Mouse (Mus musculus) erythroid progenitor cell, adult 5-6 weeks (primary cell): ENCODE measurements at regions not wholly inside any gene's neighbourhood (a gene's known extent, or its start where the extent isn't known, plus 50 kb on each side); places are given as distances from the start of the nearest gene placed in this dataset.
A peak's percentile ranks its signal among the peaks of the same experiment; 100 is the strongest.

Source experiments
- ATAC-seq: replicated peaks from 2 replicates; pipeline ENCODE4 v1.8.0; 2016; ENCODE audit warnings: moderate number of reproducible peaks, mild to moderate bottlenecking, moderate TSS enrichment, inconsistent platforms; ENCODE audit not compliant: poor library complexity, low FRiP score, severe bottlenecking

DNA sequence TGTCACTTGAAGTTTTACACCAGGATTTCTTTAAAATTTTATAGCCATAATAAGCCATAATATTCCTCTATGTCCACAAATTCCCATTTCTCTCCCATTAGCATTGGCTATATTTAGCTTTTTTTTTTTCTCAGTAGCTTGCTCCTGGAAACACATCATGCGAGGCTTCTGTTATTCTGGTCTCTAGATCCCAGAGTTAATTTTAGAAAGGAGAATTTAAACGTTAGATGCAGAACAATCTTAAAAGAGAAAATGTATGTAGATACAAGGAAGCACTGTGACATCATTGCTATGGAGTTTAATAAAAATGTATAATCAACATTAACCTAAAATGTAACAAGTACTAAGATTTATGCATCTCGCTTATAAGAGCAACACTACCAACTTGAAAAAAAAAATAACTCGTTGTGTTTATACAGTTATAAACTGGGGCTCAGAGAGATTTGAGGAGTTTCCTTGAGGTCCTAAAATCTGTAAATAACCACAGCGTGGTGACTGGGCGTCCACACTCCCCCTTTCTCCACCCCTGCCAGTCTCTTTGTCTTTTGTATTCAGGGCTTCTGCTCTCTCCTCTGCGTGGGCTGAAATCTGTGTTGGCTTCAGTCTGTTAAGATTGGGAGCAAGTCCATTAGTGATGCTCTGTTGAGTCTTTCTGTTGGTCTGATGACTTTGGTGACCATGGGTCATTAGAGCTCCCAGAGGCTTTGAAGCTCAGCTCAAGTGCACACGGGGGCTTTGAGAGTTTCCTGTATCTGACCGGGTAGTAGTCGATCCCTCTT, 188.8 kb downstream of the Dusp6 start:
- ATAC-seq, result no peak

DNA sequence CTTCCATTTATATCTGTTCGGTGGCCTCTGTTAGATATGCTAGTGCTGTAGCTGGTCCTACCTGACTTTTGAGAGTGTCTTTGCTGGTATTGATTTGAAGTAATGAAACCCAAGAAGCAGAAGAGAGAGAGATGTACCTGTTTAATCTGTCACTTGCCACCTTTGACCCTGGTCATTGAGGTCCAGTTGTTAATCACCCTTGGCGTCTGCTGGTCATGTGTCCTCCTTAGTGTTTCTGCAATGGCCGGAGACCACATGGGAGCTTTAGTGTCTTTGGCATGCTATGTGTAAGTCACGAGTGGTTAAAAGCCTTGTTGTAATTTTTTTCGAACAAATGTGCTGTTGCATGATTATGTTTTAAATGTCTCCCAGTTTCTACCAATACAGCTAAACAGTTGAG, 193.1 kb downstream of the Dusp6 start:
- no peak for ATAC-seq

DNA sequence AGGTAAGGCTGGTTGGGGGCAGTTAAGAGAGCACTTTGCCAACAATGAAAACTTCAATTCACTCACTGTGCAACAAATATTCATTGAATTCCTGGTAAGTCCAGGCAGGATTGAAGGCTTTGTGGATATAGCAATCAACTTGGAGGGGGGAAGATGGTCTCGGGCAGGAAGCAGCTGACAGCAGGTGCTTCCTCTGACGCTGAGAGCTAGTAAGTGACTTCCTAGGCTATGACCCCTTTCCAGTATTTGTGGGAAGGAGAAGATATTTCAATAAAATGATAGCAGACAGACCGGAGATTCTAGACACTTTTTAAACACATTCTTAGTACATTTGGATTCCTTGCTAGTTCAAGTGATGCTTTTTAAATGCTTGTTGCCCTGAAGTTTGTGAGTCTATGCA, 195.0 kb downstream of the Dusp6 start:
- ATAC-seq, result no peak

DNA sequence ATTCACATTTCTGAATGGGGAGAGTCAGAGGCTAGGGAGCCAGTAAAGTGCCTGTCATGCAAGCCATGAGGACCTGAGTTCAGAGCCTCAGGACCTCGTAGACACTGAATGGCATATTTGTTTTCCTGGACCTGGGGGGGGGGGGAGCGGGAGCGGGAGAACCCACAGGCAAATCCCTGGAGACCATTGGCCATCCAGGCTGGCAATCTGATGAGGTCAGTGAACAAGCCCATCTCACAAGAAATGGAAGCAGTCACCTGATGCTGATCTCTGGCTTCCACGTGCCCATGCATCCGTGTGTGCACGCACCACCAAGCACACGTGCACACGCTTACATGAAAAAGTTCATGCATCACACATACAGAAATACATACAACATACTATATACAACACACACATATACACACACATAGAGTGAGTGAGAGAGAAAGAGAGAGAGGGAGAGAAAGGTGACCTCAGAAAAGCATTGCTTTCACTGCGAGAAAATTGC, 196.2 kb downstream of the Dusp6 start:
- no peak for ATAC-seq

DNA sequence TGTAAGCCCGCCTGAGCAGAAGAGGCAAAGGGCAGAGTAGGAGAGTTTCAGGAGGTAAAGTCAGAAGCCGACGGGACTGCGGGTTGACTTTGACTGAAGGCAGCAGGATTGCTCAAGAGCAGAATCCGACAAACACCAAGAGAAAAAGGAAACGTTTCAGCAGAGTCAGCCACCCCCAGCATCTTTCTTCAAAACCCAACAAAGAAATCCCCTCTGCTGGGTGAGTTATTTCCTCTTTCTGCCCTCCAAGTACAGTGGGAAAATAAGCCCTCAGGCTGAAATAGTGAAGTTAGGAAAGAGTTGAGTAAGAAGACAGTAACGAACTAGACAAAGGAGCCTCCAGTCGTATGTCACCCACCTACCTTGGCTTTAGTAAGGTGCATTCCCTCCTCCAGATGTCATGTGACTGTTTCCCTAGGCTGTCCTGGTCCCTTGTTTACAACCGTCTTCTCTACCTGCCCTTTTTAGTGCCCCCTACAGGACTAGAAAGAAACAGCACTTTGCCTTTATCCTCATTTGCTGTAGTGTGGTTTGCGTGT, 196.9 kb downstream of the Dusp6 start:
- 0 out of 2 replicates have a peak, but pooled peaks have one; percentile 19 for ATAC-seq

DNA sequence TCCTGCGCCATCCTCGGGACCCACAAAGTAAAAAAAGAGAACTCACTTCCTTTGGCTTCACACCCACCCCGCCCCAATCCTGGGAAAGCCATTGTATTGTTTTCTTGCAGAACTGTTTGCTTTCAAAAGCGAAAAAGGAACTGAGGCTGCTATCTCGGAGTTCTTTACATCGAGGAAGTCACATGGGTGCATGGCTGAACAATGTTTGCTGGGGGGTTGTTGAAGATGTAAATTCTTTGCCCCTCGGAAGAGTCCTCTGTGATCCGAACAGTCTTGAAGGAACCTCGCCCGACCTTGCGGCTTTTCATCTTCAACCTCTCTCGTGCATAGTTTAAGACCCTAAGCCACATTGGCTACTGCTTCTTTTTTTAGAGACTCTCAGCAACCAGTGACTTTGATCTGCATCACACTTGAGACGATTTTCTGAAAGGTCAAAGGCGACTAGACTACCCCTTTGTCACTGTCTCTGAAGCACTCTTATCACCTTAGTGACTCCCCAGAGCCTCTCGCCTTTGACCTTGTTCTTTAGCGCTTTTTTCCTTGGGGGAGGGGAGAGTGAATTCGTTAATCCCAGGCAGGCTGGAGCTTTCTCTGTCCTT, 197.9 kb downstream of the Dusp6 start:
- no peak for ATAC-seq

DNA sequence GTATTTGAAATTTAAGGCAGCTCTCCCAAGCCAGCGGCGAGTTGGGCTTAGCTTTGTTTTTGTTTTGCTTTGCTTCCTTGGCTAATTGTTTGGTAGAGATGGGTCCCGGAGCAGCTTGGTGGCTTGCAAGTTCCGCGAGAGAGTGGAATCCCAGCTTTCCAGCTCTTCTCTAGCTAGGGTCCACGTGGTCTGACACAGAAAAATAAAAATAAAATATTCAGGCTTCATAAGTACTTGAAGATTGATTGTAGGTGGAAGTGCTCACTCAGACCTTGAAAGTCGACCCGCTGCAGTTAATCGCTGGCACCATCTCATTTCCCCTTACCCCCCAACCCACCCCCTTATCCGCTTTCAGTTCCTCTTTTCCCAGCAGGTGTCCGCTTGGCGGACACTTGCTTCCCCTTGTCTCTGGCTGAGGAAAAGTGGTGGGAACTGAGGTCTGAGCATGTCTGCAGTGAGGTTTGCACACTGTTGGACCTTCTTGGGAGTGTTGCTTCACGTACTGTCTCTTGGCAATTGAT, 198.5 kb downstream of the Dusp6 start:
- no peak for ATAC-seq

DNA sequence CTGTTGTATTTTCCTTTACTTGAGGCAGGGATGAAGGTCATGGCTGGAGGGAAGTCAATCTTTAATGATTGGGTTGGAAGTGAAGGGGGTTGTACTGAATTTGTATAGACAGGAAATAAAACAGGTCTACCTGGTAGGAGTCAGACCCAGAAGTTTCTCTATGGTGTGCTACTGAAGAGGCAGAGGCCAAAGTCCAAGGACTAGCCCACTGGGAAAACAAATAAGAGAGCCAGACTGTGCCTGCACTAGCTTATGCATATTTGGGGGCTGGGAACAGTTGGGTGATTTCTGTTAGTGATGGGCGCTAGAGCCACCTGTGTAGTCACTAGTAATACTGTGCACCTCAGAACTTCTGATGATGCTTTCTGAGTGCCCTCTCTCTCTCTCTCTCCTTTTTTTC, 203.7 kb downstream of the Dusp6 start:
- ATAC-seq, result no peak

DNA sequence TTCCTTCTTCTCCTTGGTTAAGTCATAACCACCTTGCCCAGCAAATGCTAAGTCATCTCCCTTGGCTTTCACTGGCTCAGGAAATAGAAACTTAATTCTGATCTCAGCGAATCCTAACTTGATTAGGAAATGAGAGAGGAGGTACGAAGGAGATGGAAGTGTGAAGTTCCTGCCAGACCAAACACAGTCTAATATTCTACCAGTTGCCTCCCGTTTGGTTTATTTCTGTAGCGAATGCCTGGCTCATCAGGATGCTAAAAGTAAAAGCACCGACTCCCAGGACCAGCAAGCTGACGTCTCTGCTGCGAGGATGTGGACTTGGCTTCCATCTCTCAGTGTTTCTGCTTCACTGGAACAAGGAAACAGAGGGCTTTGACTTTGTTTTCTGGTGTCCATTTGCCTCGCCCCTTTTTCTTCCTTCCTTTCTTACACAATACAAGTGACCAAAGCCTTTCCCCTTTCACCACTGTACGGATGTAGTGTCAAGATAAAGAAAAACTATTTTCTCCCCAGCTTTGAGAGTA, 204.3 kb downstream of the Dusp6 start:
- no peak for ATAC-seq

DNA sequence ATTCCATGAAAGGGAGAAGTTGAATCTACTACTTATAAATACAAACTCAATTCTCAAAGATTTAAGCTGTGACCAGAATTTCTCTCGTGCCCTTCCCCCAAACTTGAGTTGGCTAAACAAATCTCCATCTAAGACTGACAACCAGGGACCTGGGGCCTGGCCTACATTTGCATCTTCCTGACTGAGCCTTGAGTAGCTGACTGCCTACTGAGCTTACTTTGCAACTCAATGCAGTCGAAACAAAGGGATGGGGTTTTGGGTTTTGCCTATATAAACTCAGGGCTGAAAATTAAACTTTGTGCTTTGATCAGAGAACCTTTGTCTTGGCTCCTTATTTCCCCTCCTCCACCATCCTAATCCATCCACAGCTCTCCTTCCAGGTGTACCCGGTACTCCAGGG, 205.9 kb downstream of the Dusp6 start:
- ATAC-seq, result no peak

DNA sequence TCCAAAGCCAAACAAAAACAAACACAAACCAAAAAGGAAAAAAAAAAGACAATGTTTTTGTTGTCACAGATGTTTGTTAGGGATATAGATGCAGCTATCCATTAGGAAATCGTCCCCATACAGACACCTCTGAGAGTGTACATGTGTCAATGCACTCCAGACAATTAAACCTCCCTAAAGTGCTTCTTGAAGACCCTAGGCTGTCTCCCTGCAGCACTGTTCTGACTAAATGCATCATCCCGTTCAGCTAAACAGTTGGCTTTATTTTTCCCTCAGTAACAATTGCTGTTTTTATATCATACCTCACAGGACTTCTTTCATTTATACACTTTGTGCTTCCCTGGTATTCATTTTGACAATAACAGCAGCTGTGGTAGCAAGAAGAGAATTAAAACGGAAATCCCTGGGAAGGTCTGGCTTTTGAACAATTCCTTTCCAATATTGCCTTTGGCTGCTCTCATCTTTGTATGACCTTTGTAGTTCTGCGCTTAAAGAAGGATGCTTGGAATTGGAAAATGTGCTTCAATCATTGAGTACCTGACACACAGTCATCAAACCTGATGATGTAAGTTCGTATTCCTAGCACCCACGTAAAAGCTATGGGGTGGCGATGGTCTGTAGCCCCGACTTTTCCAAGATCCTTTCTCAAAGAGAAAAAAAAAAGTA, 208.9 kb downstream of the Dusp6 start:
- no peak for ATAC-seq

DNA sequence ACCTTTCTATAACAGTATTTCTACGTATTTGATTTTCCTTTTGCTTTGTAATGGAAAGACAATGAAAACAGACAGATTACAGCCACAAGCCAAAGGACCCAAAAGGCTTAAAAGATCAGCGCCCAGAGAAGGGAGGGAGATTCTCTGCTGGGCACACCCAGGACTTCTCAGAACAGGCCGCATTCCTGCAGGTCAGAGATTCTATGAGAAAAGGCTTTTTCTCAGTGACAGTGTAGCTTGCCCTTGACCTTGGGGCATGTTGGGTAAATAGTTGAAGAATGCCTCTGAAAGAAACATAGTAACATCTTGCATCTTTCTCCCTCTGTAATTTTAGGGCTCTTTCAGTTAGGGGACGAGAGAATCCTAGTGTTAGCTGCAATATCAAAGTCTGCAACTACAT, 209.8 kb downstream of the Dusp6 start:
- no peak for ATAC-seq

DNA sequence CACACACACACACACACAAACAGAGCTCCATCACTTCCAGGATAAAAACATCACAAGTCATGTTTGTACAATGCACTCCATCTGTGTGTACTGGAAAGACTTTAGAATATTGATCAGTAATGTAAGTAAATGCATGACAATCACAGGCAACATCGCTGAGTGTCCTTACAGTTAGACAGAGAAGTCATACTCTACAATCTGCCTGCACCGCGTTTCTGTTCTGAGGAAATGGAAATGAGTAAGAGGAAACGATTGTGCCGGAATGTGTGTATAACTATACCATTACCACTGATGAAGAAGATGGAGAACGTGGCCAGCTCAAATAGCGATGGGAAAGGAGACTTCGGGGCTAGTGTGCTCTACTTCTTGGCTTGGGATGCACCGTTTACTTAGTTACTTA, 210.7 kb downstream of the Dusp6 start:
- no peak for ATAC-seq

DNA sequence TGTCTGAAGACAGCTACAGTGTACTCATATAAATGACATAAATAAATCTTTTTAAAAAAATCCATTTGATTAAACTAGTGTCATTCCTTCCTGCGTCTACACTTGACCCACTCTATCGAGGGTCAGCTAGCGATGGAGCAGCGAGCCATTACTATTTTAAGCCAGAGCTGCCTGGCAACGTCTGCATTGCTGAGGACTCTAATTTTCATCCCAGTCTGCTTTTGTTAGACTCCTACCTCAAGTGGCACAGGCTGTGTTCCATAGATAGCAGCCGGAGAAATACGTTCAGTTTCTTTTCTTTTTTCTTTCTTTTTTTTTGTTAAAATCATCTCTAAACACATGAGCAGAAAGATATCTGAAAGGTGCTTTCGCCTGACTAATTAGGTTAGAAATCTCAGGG, 211.5 kb downstream of the Dusp6 start:
- ATAC-seq, result no peak

DNA sequence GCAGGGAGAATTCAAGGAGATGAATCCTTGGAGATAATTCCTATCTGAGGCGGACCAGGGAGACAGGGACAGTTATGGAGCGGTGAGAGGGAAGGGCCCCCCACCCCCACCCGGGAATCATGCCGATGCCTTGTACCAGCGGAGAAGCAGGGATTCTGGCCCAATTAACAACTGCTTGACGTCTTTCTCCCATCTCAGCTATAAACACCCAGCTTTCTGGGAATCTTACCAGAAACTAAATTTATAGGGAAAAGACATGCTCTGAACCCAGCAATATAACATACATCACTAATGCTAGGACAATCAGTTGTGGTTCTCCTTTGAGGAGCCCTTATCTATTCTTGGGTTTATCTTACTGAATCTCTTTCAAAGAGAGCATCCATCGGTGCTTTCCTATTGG, 213.2 kb downstream of the Dusp6 start:
- no peak for ATAC-seq

DNA sequence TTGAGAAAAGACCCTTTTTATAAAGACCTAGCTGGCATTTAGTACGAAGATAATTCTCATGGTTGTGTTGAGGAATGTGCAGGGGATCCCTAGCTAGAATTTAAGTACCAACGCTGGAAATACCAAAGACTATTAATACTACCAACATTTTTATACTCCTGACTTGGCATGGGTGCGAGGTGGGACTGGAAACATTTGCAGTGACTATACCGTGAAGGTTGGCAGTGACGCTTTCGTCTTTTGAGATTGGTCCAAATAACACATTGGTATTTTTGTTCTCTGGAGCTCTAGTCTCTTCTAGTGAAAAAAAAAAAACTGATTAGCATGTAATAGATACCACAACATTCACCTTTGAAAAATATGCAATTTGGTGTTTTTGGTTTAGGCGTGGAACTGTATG, 213.7 kb downstream of the Dusp6 start:
- no peak for ATAC-seq

DNA sequence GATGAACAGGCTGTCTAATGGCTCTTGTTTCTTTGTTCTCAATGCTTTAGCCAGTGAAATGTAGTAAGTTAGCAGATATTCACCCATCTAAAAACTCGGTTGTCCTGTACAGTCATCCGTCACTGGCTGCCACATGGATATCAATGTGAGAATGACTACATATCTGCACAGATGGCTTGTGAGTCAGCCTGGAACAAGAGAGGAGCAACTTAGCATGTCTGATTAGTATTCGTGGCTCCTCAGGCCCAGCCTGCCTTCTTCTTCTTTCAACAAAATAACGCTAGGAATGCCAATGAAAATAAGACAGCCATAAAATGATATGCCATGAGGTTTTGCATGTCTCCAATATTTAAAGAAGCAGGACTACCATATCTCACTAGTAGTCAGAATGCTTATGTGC, 217.5 kb downstream of the Dusp6 start:
- ATAC-seq, result no peak

DNA sequence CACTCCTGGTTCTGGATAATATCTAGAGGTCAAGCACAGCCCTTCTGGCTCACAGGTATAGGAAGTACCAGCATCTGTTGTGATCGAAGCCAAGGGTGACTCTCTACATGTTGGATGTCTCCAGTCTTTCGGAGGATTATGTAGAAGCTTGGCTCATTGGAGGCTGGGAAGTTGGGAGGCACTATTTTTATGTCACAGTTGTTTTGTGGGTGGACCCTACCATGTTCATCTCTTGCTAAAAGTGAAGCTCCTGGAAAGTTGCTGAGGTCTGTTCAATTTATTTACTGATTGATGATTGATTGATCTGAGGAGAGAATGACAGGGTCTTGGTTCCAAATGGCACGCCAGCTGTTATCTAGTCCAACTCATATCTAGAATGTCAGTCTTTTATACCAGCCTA, 219.0 kb downstream of the Dusp6 start:
- no peak for ATAC-seq

DNA sequence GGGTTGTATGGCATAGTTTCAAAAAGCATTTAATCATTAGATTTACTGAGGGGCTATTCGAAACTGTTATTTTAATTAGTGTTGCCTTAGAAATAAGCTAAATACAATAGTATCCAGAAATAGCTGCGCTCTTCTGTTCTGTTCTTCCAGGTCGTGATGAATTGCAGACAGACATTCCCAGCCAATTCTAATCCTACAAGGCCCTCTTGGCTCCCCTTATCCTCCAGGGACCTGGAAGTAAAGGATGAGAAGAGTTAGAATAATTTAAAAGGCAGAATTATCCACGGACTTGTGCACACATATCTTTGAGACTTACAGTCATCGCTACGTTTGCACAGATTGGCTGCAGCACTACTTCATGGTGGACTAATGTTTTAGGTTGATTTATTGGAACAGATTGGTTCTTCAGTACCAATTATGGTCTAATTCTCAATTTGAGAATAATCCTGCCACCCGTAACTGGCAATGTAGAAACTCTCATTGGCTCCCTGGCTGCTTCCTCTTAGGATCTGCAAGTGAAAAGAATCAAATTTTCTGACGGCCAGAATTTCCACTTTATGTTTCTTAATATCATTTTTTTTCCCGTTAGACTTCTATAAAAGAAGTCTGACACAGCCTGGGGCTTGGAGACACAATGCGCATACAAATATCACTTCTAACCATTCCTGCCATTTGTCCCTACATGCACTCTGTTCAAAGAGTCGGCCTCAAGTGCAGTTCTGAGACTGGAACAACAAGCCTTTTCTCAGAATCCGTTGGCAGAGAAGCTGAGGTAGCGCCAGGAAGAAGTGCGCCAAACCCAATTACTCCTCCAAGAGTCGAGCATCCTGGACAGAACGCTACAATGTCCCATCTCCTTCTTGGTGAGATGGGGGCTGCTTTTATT, 225.4 kb downstream of the Dusp6 start:
- no peak for ATAC-seq
